Mouse (Mus musculus): ENCODE data around the gene Cep57l1.

GRCm38 (mm10) chr10:41697040-41697439 lies 112.6 kb downstream of the Cep57l1 start:
- TF ChIP-seq POLR2A (IDR thresholded peaks at IDR 0.05; ENCODE audit: low read depth, low read length) = no peak
- TF ChIP-seq CTCF (conservative IDR thresholded peaks at IDR 0.05; ENCODE audit: insufficient read depth, insufficient read length, low read depth, low read length) = no peak

Measured in kidney, adult 2 months (tissue).